Mouse (Mus musculus) adrenal gland, postnatal 10 days (tissue): ENCODE results near the gene Lsamp. TPM values are rescaled to one million over a fixed set of nuclear protein-coding genes. Genes with fewer than 3 reads are reported as not detected.

Source experiments
- DNase-seq: peaks from one replicate; pipeline ENCODE4 v3.0.0; 2021; ENCODE audit warnings: mixed read lengths
- total RNA-seq, 2 experiments: library from RNA; stranded (reverse); gene quantifications; 2 replicates each; pipeline ENCODE4 v1.2.3; 2021

Lsamp gene
- total RNA-seq, 2 experiments from 2014 or later = 4.9 to 10.3 TPM

GRCm38 (mm10) chr16:41258145-41259035 lies 1274.2 kb downstream of the Lsamp start:
- DNase-seq = peak; percentile 80

DNA sequence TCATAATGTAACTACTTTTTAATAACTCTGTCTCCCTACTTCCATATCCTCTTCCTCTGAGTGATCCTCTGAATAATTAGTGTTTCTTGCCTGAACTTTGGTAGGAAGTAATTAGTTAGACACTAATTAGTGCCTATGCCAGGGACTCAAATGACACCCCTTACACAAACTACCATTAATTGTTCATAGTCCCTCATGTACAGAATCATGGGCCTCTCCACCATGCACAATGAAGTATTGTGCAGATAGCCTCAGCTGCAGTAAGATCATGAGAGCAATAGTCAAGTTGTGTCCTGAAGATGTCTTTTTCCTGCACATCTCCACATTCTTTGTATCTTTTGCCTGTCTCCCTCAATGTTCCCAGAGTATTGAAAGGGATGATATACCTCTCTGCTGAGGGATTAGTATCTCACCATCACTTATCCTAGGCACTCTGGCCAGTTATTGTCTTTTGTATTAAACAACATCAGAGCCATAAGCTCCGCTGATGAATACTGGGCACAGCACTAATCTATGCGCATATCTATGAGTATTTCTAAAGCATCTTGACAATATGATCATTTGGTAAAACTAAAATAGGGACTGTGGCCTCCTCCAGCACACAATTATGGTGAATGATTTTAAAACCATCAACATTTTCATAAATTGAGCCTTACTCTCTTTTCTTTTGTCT lies 1292.0 kb downstream of the Lsamp start:
- DNase-seq = no peak

- no peak for DNase-seq
These were observed 1333.8 kb downstream of the Lsamp start for GRCm38 (mm10) chr16:41317992-41318391.

GRCm38 (mm10) chr16:41343431-41343830 lies 1359.3 kb downstream of the Lsamp start:
- no peak for DNase-seq

DNA sequence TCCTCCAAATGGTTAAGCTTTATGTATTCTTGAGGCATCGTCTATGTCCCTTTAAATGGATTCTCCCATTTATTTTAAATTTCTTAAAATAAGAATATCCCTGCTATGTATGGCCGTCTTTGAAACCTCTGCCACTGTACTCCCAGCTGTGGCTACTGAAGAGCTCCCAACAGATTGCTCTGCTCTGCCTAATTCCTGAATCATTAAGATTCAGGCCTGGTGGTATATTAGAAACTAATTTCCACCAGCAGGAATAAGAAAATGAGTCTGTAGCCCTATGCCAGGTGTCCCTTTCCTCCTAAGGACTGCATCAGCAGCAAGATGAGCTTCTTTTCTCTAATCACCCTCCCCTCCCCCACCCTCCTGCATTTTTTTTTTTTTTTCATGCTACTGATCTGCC lies 1381.0 kb downstream of the Lsamp start:
- DNase-seq = no peak

DNA sequence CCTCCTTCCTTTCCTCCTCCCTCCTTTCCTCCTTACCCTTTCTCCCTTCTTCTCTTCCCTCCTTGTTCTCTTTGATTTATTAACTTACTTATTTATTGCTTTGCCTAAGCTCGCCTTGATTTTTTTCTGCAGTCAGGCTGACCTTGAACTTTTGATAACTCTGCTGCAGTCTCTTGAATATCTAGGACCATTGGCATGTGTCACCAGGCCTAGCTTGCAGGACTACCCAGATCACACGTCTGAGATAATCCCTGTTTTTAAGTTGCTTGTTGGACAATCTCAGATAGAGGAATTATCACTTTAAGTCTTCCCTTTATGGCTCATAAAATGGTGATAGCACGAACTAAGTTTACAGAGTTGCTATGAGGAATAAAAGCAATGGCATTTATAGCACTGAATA lies 1399.5 kb downstream of the Lsamp start:
- DNase-seq = peak; percentile 3

GRCm38 (mm10) chr16:41384288-41384687 lies 1400.1 kb downstream of the Lsamp start:
- DNase-seq = no peak

DNA sequence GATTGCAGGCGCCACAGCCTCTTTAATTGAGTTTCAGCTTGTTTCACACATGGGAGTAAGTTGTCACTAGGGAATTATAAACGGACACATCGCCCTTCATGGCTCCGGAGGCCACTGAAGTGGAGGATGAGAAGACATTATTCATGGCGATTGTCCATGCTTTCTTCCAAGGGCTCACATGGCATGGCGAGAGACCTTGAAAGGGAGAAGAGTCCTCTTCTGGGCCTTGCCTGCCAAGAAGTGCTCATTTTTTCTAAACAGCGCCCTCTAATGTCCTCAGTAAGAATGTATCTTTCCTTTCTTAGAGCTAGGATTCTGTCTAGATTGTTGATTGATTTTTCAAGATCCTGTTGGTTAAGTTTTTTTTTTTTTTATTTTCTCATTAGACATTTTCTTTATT lies 1424.7 kb downstream of the Lsamp start:
- peak; percentile 23 for DNase-seq

- no peak for DNase-seq
These were observed 1426.5 kb downstream of the Lsamp start for GRCm38 (mm10) chr16:41410671-41411070.

GRCm38 (mm10) chr16:41417363-41417762 lies 1433.2 kb downstream of the Lsamp start:
- DNase-seq = no peak

- DNase-seq = peak; percentile 10
These were observed 1483.2 kb downstream of the Lsamp start for GRCm38 (mm10) chr16:41467391-41467790.

DNA sequence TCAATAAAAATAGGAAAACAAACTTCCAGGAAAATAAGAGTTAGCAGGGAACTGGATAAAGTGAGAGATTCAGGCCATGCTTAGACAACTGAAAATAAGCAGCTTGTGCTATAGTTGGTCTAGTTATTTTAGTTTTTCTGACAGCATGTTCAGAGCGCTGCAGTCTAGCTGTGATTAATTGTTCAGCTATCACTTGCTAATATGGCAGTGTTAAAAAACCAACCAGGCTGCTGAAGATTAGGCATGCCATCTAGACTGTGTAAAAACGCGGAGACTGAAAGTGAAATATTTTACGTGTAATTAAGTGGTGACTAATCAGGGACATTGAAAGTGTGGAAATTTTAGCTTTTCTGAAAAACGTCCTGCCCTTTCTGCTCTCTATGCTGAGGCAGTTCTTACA lies 1494.5 kb downstream of the Lsamp start:
- DNase-seq = no peak

GRCm38 (mm10) chr16:41481832-41482231 lies 1497.7 kb downstream of the Lsamp start:
- no peak for DNase-seq

DNA sequence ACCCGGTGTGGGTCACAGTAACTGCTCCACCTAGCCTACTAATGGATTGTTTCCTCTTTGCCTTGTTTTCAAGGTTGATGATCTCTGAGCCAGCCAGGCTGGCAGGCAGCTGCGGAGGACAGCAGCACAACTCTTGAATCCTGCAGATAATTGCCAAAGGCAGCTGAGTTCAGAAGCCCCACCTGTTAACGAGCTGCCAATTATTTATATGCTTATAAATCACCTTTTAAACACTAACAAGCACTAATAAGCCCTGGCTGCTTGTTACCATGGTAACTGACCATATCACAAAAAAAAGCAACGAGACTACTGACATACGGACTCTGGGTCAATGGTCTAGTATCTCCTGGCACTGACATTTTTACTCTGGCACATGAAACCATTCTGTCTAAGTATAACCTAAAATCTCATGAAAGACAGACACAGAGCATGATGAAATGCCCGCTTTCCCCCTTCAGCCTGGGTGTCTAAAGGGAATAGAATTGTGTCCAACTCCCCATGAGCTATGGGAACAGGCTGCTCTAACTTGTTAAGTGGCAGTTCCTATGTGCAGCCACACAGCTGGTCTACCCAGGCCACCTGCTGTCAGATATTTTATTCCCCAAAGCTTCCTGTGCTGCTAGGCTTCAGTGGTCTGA lies 1526.9 kb downstream of the Lsamp start:
- DNase-seq = peak; percentile 5

GRCm38 (mm10) chr16:41521566-41521965 lies 1537.4 kb downstream of the Lsamp start:
- DNase-seq = no peak

DNA sequence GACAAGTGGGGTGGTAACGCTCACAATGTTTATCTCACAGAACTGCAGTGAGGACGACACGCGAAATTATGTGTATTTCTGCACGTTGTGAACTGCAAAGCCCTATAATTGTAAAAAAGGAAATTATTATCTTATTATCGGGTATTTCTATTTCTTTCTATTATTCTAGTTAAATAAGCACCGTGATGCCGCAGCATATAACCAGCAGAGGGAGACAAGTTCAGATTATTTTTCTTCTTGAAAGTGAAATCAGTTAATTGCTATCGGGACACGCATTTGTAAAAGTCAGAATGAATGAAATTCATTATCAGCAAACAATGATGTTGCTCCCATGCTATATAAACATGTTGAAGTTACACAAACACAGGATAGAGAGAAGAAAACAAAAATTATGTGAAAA lies 1540.1 kb downstream of the Lsamp start:
- DNase-seq = no peak

- peak; percentile 39 for DNase-seq
These were observed 1548.7 kb downstream of the Lsamp start for GRCm38 (mm10) chr16:41532661-41533551.

- DNase-seq = peak; percentile 3
These were observed 1549.5 kb downstream of the Lsamp start for GRCm38 (mm10) chr16:41533686-41534085.

DNA sequence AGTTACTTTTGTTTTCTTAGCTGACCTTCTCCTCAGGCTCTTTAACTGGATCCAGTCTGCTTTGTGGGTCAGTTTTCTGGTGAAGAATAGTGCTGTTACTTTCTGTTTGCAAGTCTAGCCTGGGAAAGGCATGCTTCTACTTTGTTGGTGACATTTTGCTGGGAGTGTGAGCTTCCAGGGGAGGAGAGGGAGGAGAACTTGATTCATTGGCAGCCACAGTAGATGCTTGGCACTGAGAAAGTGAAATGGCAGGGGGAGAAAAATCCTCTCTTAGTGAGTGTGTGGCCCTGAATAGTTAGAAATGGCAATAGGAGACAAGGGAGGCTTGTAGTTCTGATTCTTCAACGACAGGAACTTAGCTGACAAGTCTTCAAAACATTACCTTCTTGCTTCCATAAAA lies 1551.6 kb downstream of the Lsamp start:
- no peak for DNase-seq

- DNase-seq = no peak
These were observed 1558.5 kb downstream of the Lsamp start for GRCm38 (mm10) chr16:41542641-41543040.

GRCm38 (mm10) chr16:41551164-41551563 lies 1567.0 kb downstream of the Lsamp start:
- no peak for DNase-seq

- no peak for DNase-seq
These were observed 1567.7 kb downstream of the Lsamp start for GRCm38 (mm10) chr16:41551851-41552262.
